Mouse (Mus musculus) kidney, adult 8-10 months (tissue): ENCODE measurements at regions not wholly inside any gene's neighbourhood (a gene's known extent, or its start where the extent isn't known, plus 50 kb on each side); places are given as distances from the start of the nearest gene placed in this dataset.
"Not testable (repeated sequence)": the region's sequence is repeated elsewhere in the genome, so short reads cannot be mapped to it uniquely, and the experiment has no call there.

Experiments used
- DNase-seq, 2 experiments: peaks; one replicate each; pipeline ENCODE4 v3.0.0; 2022

GRCm38 (mm10) chr2:10999217-10999618, 172.7 kb upstream of the Prkcq start:
- DNase-seq, result no peak

GRCm38 (mm10) chr2:11005806-11006205, 166.1 kb upstream of the Prkcq start:
- DNase-seq, result no peak

GRCm38 (mm10) chr2:11011041-11011962, 160.6 kb upstream of the Prkcq start:
- no peak for DNase-seq

GRCm38 (mm10) chr2:11012312-11012860, 159.5 kb upstream of the Prkcq start:
- DNase-seq, result no peak

GRCm38 (mm10) chr2:11013154-11013553, 158.8 kb upstream of the Prkcq start:
- DNase-seq, result no peak

GRCm38 (mm10) chr2:11016446-11016845, 155.5 kb upstream of the Prkcq start:
- DNase-seq, result no peak

GRCm38 (mm10) chr2:11032891-11033290, 139.0 kb upstream of the Prkcq start:
- DNase-seq, result peak; percentile 17 to 26

- DNase-seq, result no peak
These were observed 137.7 kb upstream of the Prkcq start for GRCm38 (mm10) chr2:11034178-11034577.

GRCm38 (mm10) chr2:11037343-11037742, 134.6 kb upstream of the Prkcq start:
- no peak for DNase-seq

- DNase-seq, result no peak
These were observed 133.5 kb upstream of the Prkcq start for GRCm38 (mm10) chr2:11038440-11038839.

GRCm38 (mm10) chr2:11040005-11040404, 131.9 kb upstream of the Prkcq start:
- no peak for DNase-seq

- DNase-seq, result no peak
These were observed 127.1 kb upstream of the Prkcq start for GRCm38 (mm10) chr2:11044727-11045274.

GRCm38 (mm10) chr2:11051621-11052020, 120.3 kb upstream of the Prkcq start:
- no peak for DNase-seq

- DNase-seq, result peak; percentile 26 to 55
These were observed 112.0 kb upstream of the Prkcq start for GRCm38 (mm10) chr2:11059731-11060425.

GRCm38 (mm10) chr2:11067384-11067783, 104.5 kb upstream of the Prkcq start:
- no peak for DNase-seq

GRCm38 (mm10) chr2:11083536-11083935, 88.4 kb upstream of the Prkcq start:
- DNase-seq, result no peak

- DNase-seq, result peak in 1 of 2 experiments; percentile 23
These were observed 84.9 kb upstream of the Prkcq start for GRCm38 (mm10) chr2:11086996-11087395.

GRCm38 (mm10) chr2:11099834-11100622, 71.9 kb upstream of the Prkcq start:
- not testable (repeated sequence) for DNase-seq

- DNase-seq, result peak; percentile 35 to 50
These were observed 58.7 kb upstream of the Prkcq start for GRCm38 (mm10) chr2:11113191-11113590.

GRCm38 (mm10) chr2:11118625-11119024, 53.3 kb upstream of the Prkcq start:
- DNase-seq, result no peak

GRCm38 (mm10) chr2:11119301-11119700, 52.6 kb upstream of the Prkcq start:
- DNase-seq, result peak; percentile 9 to 40
